In the genomic region with DNA sequence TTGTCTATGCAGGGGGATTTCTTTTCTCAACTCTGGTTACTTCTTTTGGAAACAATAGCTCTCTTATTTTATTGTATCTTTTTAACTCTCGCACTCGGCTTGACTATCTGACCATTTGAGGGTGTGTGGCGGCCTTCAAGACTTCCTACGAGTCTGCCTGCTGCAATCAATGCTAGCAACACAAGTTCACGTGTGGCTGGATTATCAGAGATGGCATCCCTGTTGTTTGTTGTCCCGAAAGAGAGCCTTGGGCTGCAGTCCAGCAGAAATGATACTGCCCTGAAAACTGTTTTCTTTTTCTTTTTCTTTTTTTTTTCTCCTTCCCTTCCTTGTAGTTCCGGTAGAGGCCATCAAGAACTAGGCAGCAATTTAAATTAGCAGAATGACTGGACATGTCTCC, we compare ENCODE assay signal across 9 mouse cellular contexts. TPM values are rescaled to one million over a fixed set of nuclear protein-coding genes. Genes with fewer than 3 reads are reported as not detected.
DNase-seq lines count a peak whose midpoint lies in the region; ATAC-seq lines count a peak whose summit lies in the region.
"Had no signal": no experiment of that assay in that cellular context is flagged by ENCODE, and none has a peak within 500 bp of the region (broad histone marks: within the 10 kb centered on the region; RNA-seq: fewer than 3 reads in every experiment).

No protein-coding gene starts in this region.

- H3K36me3 ChIP-seq in embryonic facial prominence, embryonic 10.5 days (replicated peaks), result no peaks in the 10 kb centered on the region
- no peaks in the 10 kb centered on the region for H3K36me3 ChIP-seq in hindbrain, embryonic 14.5 days (replicated peaks; ENCODE audit: control insufficient read depth, insufficient read depth)
- no peaks in the 10 kb centered on the region for H3K36me3 ChIP-seq in liver, embryonic 13.5 days

- peak overlapping the region; percentile 91 for H3K9ac ChIP-seq in hindbrain, embryonic 14.5 days
- no peak overlapping the region for H3K9ac ChIP-seq in liver, embryonic 13.5 days

- H3K9me3 ChIP-seq in embryonic facial prominence, embryonic 10.5 days, result no peaks in the 10 kb centered on the region
- no peaks in the 10 kb centered on the region for H3K9me3 ChIP-seq in hindbrain, embryonic 14.5 days (ENCODE audit: control insufficient read depth, low read length)
- H3K9me3 ChIP-seq in liver, embryonic 13.5 days (replicated peaks), result no peaks in the 10 kb centered on the region

- peaks cover 41% of the 10 kb centered on the region for H3K4me1 ChIP-seq in embryonic facial prominence, embryonic 10.5 days
- peaks cover 52% of the 10 kb centered on the region for H3K4me1 ChIP-seq in hindbrain, embryonic 14.5 days (replicated peaks; ENCODE audit: control insufficient read depth, insufficient read depth, low read length)
- no peaks in the 10 kb centered on the region for H3K4me1 ChIP-seq in liver, embryonic 13.5 days (replicated peaks)

- no peak for ATAC-seq in hindbrain, embryonic 14.5 days (ENCODE audit: low FRiP score)
- ATAC-seq in liver, embryonic 13.5 days (ENCODE audit: low read depth), result no peak
- no peak for ATAC-seq in cerebellum, adult (ENCODE audit: insufficient number of reproducible peaks, low FRiP score, low TSS enrichment)

- H3K4me2 ChIP-seq in hindbrain, embryonic 14.5 days (replicated peaks), result peak overlapping the region; percentile 81
- peak overlapping the region; percentile 62; the same call in 1 of the 2 replicates for H3K4me2 ChIP-seq in liver, embryonic 13.5 days

- H3K4me3 ChIP-seq in embryonic facial prominence, embryonic 10.5 days, result peak overlapping the region; percentile 81
- H3K4me3 ChIP-seq in hindbrain, embryonic 14.5 days (replicated peaks; ENCODE audit: low read length), result peak overlapping the region; percentile 79
- H3K4me3 ChIP-seq in liver, embryonic 13.5 days (replicated peaks), result no peak overlapping the region

- 57% methylated on average over 7 of the region's 7 CpGs for WGBS in embryonic facial prominence, embryonic 10.5 days
- WGBS in hindbrain, embryonic 14.5 days, result 22% methylated on average over 7 of the region's 7 CpGs
- WGBS in liver, embryonic 13.5 days (ENCODE audit: insufficient replicate concordance), result 47% methylated on average over 7 of the region's 7 CpGs

- H3K27ac ChIP-seq in embryonic facial prominence, embryonic 10.5 days (replicated peaks), result no peak overlapping the region
- peak overlapping the region; percentile 85 for H3K27ac ChIP-seq in hindbrain, embryonic 14.5 days
- H3K27ac ChIP-seq in liver, embryonic 13.5 days, result no peak overlapping the region

- intact Hi-C loops in gastrocnemius, postnatal 14 days (cut with DNase I; ENCODE audit: low total_unique reads), result no loop called here

- no peaks in the 10 kb centered on the region for H3K27me3 ChIP-seq in embryonic facial prominence, embryonic 10.5 days (replicated peaks; ENCODE audit: low read depth, poor library complexity, severe bottlenecking)
- H3K27me3 ChIP-seq in hindbrain, embryonic 14.5 days (ENCODE audit: control insufficient read depth, insufficient read depth, low read length), result no peaks in the 10 kb centered on the region
- H3K27me3 ChIP-seq in liver, embryonic 13.5 days, result peaks cover 16% of the 10 kb centered on the region

- DNase-seq in heart, adult 8-10 months (ENCODE audit: low spot score), result peak; percentile 13
- no peak for DNase-seq in heart, adult 9 months (ENCODE audit: low spot score in 2 of 2)
- no peak for DNase-seq in embryonic facial prominence, embryonic 10.5 days (ENCODE audit: low spot score)
- DNase-seq in hindbrain, embryonic 14.5 days (ENCODE audit: low spot score), result no peak
- DNase-seq in liver, embryonic 13.5 days, result no peak
- no peak for DNase-seq in frontal cortex, postnatal 25 days (ENCODE audit: low spot score in 2 of 2)
- DNase-seq in gastrocnemius, postnatal 14 days, result no peak

RNA-seq across cellular contexts. Expression of a gene that starts 2.6 kb away (rescaled TPM):
- 10 to 100 TPM; 11.0 to 14.1 (median 12.1) TPM for total RNA-seq in heart, adult 8-10 months (2022)
- 2.7 and 3.4 TPM in 2 replicates for polyA plus RNA-seq in embryonic facial prominence, embryonic 10.5 days (2016; fragmentation: Nextera tagmentation; extraction: Ambion mirVana)
- 29.8 and 38.1 TPM in 2 replicates for polyA plus RNA-seq in hindbrain, embryonic 14.5 days (2014; fragmentation: Nextera tagmentation; extraction: Ambion mirVana)
- 1.0 and 1.7 TPM in 2 replicates for polyA plus RNA-seq in liver, embryonic 13.5 days (2015; fragmentation: Nextera tagmentation; extraction: Ambion mirVana)
- 10 to 100 TPM; 17.8 to 18.3 TPM for total RNA-seq in gastrocnemius, postnatal 14 days (2021)

RNA-seq across cellular contexts. Expression of a gene that starts 47.9 kb away (rescaled TPM):
- total RNA-seq in heart, adult 8-10 months (2022), result not detected
- polyA plus RNA-seq in embryonic facial prominence, embryonic 10.5 days (2016; fragmentation: Nextera tagmentation; extraction: Ambion mirVana), result not detected in 2 replicates
- polyA plus RNA-seq in hindbrain, embryonic 14.5 days (2014; fragmentation: Nextera tagmentation; extraction: Ambion mirVana), result not detected in 2 replicates
- polyA plus RNA-seq in liver, embryonic 13.5 days (2015; fragmentation: Nextera tagmentation; extraction: Ambion mirVana), result not detected in 2 replicates
- not detected for total RNA-seq in gastrocnemius, postnatal 14 days (2021)
- total RNA-seq: heart, adult 18-20 months had no signal
